Mouse (Mus musculus) adrenal gland, adult (tissue): ENCODE measurements at regions not wholly inside any gene's neighbourhood (a gene's known extent, or its start where the extent isn't known, plus 50 kb on each side); places are given as distances from the start of the nearest gene placed in this dataset.

Source experiments
- DNase-seq, 2 experiments: peaks; one replicate each; pipeline ENCODE4 v3.0.0; 2022 to 2023; ENCODE audit warnings: low spot score in 1 of 2; ENCODE audit not compliant: inconsistent age in 2 of 2

DNA sequence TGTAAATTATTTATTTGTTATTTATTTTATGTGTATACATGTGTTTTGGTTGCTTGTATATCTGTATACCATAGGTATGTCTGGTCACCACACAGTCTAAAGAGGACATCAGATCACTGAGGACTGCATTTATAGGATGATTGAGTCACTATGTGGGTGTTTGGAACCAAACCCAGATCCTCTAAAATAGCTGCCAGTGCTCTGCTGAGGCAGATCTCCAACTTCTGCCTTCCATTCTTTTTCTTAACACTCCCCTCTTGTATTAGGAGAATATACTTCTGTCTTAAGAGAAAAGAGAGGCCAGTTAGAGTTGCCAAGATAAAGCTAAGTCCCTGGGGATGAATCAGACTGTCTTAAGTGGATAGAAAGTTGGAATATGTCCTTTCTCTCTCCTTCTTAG is 424.2 kb downstream of the Cntn6 start:
- no peak for DNase-seq

DNA sequence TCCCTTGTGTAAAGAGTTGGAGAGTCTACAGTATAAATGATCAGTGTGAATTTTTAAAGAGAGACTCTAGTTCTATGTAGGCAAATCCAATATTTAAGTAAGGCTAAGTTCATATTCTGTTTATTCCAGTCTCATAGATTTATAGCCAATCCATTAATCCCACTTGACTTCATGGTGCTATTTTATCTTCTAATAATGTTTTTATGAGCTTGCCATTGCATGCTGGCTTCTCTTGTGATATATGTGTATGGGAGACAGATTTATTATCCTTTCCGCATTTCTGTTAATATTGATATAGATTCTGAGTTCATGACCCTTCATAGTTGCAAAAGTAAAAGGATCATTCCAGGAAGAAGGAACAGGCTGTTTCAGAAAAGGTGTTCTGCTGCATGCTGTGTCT is 430.0 kb downstream of the Cntn6 start:
- no peak for DNase-seq

DNA sequence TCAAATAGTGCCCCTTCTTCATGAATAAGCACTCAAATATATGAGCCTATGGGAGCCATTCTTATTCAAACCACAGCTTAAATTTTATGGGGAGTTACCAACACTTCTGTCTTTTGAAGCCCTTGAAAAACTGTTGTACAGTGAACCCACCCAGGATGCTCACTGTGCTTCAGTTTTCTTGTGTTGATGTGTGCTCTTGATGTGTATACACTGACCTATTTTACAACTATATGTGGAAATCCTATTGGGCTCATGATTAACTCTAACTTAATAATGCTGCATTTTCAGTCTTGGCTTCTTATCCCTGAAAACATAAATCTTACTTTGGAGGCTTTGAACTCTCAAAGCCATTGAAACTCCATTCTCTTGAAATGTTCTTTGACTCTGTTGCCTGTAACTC is 433.5 kb downstream of the Cntn6 start:
- no peak for DNase-seq

DNA sequence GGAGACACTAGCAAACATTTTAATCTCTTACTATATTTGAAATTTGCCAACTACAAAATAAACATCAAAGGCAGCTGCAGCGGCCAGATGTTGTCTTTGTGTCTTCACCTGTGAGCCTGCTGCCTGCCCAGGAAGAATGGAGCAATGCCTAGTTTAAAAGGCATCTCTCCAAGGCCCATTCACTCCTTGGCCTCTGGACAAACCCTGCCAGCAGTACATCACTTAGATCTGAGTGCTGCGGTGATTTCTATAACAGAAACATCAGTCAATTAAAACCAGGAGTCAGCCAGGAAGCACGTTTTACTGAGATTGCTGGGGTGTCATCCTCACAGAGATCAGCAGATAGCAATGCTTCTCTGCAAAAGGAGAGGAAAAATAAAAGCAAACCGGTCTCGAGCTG is 437.7 kb downstream of the Cntn6 start:
- DNase-seq: no peak

DNA sequence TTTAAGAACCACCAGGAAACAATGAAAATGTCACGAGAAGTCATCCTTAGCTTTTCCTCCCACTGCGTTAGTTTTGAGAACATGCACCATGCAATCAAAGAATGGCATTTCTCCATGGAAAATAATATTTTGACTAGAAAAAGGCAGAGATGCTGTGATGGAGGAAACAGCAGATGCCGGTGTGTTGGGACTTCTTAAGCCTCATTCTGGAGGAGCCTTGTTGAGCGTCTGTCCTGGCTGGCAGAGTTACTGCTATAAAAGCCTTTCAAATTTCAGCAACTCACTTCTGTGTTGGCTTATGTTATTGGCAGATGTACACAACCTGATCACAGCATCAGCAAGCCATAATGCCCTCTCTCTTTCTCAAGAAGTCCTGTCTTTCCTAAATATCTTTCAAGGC is 439.6 kb downstream of the Cntn6 start:
- DNase-seq: no peak

DNA sequence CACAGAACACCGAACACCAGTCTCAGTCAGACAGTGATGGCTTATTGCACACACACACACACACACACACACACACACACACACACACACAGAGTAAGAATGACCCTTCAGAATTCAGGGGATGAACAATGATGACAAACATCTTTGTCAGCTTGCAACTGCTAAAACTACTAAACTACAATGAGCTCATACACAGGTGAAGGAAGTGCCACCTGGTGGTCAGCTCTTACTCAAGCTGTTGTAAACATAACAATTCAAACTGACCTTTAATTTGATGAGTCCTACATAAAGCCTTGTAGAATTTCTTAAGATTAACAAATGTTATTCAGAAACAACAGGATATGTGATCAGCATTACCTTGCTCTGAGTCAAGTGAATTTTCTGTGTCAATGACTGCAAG is 446.5 kb downstream of the Cntn6 start:
- no peak for DNase-seq

DNA sequence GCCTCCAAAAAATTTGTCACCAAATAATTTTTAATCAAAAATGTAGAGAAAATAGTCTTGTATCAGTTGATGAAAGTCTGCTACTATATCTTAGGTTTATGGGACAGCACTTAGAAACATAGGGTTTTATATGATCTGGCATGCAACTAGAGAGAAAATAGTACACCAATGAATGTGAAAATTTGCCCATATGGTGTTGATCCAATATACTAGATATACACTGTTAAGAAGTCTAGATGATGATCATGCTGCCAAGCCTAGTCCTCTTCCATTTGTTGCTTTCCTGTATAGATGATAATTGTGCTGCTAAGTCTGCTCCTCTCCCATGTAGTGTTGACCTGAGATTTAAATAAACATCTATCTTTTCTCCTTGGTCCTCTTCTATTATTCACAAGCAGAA is 481.9 kb downstream of the Cntn6 start:
- no peak for DNase-seq

DNA sequence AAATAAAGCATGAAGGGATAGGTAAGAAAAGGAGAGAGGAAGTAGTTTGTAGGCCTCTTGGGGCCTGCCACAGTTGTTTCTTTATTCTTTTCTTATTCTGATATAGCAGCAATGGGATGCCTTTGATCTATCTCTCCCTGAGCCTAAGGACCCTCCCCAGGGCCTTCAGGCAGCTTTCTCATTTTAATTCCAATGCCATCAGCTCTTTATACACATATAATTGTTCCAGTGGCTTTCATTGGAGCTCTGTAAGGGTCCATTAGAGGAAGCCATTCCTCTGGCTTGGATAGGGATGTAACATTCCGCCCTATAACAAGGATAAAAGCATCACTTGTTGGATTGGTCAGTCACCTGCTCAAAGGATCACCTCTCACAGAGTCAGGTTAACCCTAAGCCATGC is 491.6 kb downstream of the Cntn6 start:
- DNase-seq: no peak

DNA sequence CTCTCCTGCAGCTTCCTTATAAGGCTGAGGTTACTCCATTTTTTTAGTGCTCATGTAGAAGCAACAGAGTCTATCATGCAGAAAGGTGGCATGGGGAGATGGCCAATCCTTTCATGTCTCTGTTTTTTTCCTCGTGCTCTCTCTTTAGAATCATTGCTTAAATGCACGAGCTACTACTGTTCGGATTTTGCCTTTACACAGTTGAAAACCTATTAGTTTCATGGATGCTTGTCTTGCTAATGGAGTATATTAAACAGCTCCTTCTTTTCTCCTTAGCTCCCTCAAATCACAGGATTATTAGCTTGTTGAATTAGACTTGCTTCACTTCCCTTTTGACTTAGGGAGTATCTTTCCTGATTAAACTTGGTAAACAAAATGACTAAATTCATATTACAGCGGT is 497.3 kb downstream of the Cntn6 start:
- DNase-seq: no peak

DNA sequence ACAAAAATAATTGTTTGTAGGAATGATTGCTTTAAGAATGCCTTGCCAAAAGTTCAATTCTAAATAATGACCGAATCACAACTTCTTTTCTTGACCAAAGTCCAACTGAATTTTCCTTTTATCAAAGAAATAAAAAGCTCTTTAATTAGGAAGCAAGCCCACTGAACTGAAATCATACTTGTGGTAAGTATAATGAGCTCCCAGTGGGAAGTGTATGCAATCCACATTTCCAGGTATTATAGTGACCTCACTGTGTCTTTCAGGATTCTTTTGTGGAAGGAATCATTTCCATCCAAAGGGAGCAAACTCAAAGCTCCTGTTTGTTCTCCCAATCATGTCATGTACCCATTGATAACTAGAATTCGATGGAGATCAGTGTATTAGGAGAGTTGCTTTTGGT is 497.8 kb downstream of the Cntn6 start:
- DNase-seq: no peak

DNA sequence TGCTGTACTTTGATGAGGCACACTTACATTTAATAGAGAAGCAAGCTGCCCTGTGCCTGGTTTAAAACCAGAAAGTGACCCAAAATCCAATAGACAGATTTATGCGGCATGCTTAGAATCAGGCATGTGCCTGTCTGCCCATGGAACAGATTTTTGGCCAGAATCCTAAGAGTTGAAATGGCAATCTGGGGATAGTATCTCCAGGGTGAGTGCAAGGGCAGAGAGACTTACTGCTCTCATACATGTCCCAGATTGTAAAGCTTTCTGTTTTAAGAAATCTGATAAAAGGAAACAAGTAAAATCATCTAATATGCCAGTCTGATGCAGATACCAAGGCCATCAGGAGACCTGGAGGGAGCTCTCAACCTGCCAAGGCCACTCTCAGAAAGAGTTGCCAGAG is 507.0 kb downstream of the Cntn6 start:
- DNase-seq: no peak

DNA sequence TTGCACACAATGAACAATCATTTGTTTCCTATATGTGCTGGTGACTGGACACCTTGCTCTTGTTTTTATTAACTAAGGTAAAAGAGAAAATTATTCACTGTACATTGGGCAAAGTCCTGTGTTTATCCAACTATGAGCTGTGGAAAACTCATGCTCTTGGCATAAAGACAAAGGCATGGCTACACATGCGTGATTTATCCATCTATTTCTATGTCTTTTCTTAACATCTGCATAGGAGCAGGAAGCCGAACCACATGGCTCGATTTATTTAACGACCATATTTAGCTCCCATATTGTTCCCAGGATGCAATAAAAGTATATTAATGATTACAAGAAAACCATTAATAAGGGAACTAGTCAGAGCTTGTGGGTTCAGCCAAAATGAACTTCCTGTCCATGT is 528.1 kb downstream of the Cntn6 start:
- DNase-seq: no peak

DNA sequence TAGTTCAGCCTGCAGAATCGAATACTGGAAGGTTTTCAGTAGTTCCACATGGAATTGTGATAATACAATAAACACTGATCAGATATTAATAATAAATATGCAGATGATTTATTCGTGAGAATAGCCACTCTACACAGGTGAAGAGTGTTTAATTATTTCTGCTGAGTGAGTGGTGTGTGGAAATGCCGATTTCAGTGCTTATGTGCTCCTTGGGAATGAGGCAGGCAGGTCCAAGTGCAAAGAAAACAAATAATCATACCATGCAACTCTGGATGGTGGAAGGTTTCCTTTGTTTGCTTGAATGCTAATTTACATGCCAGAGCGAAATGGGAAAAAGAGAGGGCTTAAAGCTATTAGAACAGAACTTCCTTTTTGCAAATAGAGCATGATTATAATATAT is 528.6 kb downstream of the Cntn6 start:
- no peak for DNase-seq

DNA sequence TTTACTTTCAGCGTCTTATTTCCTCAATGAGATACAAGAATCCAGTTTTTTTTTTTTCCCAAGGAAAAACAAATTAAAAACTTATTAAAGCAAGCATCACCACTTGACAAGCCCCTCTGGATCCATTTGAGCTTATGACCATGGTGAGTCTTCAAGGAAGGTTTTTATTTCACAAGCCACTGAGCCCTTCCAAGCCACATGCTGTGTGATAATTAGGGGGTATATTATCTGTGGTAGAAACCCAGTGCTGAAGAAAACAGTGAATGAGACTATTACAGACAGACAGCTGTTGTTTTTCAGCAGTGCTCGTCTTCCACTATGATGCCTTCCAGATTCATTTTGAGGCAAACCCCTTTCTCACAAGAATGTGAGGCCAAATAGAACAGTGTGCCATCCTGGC is 573.6 kb downstream of the Cntn6 start:
- no peak for DNase-seq

DNA sequence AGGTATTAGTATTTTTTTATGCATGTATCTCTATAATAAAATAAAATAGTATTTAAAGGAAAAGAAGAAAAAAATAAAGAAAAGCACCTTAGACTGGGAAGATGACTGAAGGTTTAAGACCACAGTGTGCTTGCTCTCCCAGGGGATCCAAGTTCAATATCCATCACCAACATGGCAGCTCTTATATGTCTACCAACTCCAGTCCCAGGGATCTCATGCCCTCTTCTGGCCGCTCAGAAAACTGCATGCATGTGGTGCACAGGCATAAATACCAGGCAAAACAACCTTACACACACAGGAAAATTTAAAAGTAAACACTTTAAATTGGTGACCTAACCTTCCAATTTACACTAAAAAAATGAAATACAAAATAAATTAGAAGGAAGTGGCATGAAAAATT is 586.6 kb upstream of the Cntn4 start:
- DNase-seq: peak in 1 of 2 experiments; percentile 22
